Mouse (Mus musculus): ENCODE results near the gene Psmd11. TPM values are rescaled to one million over a fixed set of nuclear protein-coding genes. Genes with fewer than 3 reads are reported as not detected.
A peak's percentile ranks its signal among the peaks of the same experiment; 100 is the strongest.
"Not testable (repeated sequence)": the region's sequence is repeated elsewhere in the genome, so short reads cannot be mapped to it uniquely, and the experiment has no call there.

Gene Psmd11
- polyA plus RNA-seq, 1 experiment from 2014 or later = 383 TPM

DNA sequence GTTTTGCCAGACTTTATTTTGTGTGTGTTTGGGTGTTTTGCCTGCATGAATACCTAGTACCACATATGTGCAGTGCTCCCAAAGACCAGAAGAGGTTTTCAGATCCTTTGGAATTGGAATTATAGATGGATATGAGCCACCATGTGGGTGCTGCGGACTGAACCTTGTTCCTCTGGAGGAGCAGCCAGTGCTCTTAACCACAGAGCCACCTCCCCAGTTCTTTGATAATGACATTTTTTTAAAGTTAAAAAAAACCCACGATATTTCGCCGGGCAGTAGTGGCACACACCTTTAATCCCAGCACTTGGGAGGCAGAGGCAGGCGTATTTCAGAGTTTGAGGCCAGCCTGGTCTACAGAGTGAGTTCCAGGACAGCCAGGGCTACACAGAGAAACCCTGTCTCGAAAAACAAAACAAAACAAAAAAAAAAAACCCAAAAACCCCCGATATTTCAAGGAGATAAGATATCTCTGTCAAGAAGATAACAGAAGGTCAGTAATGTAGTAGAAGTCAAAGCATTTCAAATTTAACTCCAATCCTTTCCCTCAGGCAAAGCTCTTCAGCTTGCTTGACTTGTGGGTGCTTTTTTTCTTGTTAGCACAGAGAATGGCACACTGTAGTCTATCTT lies 6.9 kb upstream of the Psmd11 start:
- H3K27ac ChIP-seq (ENCODE audit: low read depth, low read length) = no peak overlapping the region
- no peak for ATAC-seq (ENCODE audit: low FRiP score)
- no peak overlapping the region for H3K4me3 ChIP-seq (ENCODE audit: low read depth, low read length)
- WGBS = 85% methylated on average over 7 of the region's 7 CpGs
- no peaks in the 10 kb centered on the region for H3K9me3 ChIP-seq (ENCODE audit: control insufficient read depth, low read length)
- H3K9ac ChIP-seq (ENCODE audit: low read depth, low read length) = no peak overlapping the region
- no peaks in the 10 kb centered on the region for H3K4me1 ChIP-seq (replicated peaks; ENCODE audit: control insufficient read depth, insufficient read depth, low read length)
- no peak overlapping the region for H3K4me2 ChIP-seq (replicated peaks; ENCODE audit: low read depth, low read length)
- H3K36me3 ChIP-seq (ENCODE audit: control insufficient read depth, insufficient read depth, low read length) = no peaks in the 10 kb centered on the region
- no peaks in the 10 kb centered on the region for H3K27me3 ChIP-seq (ENCODE audit: control insufficient read depth, insufficient read depth, low read length)
- DNase-seq (ENCODE audit: low spot score) = no peak

DNA sequence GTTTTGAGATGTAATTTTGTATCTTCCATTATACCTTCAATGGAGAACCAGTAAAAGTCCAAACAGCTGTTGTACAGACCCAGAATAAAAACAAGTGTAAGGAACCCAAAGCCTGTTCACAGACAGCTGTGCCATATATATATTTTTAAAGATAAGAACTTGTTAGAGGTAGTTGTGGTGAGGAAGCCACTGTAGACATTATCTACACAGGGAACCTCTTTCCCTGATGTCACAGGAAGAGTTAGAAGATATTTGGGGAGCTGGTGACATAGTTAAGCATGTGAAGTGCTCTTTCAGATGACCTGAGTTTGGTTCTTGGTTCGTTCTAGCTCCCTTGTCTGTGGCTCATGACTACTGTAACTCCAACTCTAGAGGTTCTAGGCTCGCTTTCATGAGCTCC lies 3.7 kb upstream of the Psmd11 start:
- no peaks in the 10 kb centered on the region for H3K27me3 ChIP-seq (ENCODE audit: control insufficient read depth, insufficient read depth, low read length)
- no peaks in the 10 kb centered on the region for H3K4me1 ChIP-seq (replicated peaks; ENCODE audit: control insufficient read depth, insufficient read depth, low read length)
- ATAC-seq (ENCODE audit: low FRiP score) (no peak), DNase-seq (ENCODE audit: low spot score) (no peak)
- WGBS = 88% methylated on average over 2 of the region's 2 CpGs
- no peaks in the 10 kb centered on the region for H3K36me3 ChIP-seq (ENCODE audit: control insufficient read depth, insufficient read depth, low read length)
- H3K4me3 ChIP-seq (ENCODE audit: low read depth, low read length) = no peak overlapping the region
- no peak overlapping the region for H3K4me2 ChIP-seq (replicated peaks; ENCODE audit: low read depth, low read length)
- no peaks in the 10 kb centered on the region for H3K9me3 ChIP-seq (ENCODE audit: control insufficient read depth, low read length)
- no peak overlapping the region for H3K27ac ChIP-seq (ENCODE audit: low read depth, low read length)
- H3K9ac ChIP-seq (ENCODE audit: low read depth, low read length) = no peak overlapping the region

DNA sequence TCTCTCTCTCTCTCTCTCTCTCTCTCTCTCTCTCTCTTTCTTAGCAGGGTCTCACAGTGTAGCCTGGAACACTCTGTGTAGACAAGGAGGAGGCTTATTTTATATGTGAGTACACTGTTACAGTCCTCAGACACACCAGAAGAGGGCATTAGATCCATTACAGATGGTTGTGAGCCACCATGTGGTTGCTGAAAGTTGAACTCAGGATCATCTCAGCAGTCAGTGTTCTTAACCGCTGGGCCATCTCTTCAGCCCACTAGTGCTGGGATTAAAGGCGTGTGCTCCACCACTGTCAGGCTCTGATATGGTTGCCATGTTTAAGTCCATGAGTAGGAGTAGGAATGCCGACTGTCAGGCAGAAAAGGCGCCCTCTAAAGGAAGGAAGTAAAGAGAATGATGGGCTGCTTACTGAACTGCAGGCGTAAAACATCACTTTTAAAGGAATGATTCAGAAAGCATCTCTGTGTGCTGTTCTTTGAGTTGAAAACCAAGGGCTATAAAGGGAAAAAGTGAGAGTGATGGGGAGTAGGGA lies 3.1 kb upstream of the Psmd11 start:
- 63% methylated on average over 5 of the region's 5 CpGs for WGBS
- no peak for ATAC-seq (ENCODE audit: low FRiP score)
- H3K9ac ChIP-seq (ENCODE audit: low read depth, low read length) = no peak overlapping the region

DNA sequence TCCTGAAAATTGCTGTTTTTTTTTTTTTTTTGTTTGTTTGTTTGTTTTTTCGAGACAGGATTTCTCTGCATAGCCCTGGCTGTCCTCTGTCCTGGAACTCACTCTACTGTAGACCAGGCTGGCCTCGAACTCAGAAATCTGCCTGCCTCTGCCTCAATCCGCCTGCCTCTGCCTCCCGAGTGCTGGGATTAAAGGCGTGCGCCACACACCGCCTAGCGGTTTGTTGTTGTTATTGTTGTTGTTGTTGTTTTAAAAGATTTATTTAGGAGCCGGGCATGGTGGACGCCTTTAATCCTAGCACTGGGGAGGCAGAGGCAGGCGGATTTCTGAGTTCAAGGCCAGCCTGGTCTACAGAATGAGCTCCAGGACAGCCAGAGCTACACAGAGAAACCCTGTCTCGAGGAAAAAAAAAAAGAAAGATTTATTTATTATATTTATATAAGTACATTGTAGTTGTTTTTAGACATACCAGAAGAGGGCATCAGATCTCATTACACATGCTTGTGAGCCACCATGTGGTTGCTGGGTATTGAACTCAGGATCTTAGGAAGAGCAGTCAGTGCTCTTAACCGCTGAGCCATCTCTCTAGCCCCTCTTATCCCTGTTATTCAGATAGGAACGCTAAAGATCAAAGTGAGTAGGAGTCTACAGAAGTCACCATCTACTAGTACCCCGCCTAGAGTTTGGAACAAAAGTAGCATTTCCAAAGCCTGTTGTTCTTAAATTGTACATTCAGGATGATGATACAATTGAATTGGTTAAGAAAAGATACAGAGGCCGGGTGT lies 2.2 kb upstream of the Psmd11 start:
- not testable (repeated sequence) for H3K27me3 ChIP-seq (ENCODE audit: control insufficient read depth, insufficient read depth, low read length); H3K4me2 ChIP-seq (replicated peaks; ENCODE audit: low read depth, low read length); DNase-seq (ENCODE audit: low spot score); H3K4me1 ChIP-seq (replicated peaks; ENCODE audit: control insufficient read depth, insufficient read depth, low read length); H3K27ac ChIP-seq (ENCODE audit: low read depth, low read length); H3K9ac ChIP-seq (ENCODE audit: low read depth, low read length); H3K36me3 ChIP-seq (ENCODE audit: control insufficient read depth, insufficient read depth, low read length); ATAC-seq (ENCODE audit: low FRiP score); H3K9me3 ChIP-seq (ENCODE audit: control insufficient read depth, low read length); H3K4me3 ChIP-seq (ENCODE audit: low read depth, low read length)
- WGBS = 77% methylated on average over 16 of the region's 16 CpGs

More for the DNA sequence above, 3.1 kb upstream of the Psmd11 start:
- no peak for DNase-seq (ENCODE audit: low spot score)
- H3K4me2 ChIP-seq (replicated peaks; ENCODE audit: low read depth, low read length) = no peak overlapping the region
- H3K9me3 ChIP-seq (ENCODE audit: control insufficient read depth, low read length) = no peaks in the 10 kb centered on the region
- H3K27ac ChIP-seq (ENCODE audit: low read depth, low read length) = no peak overlapping the region
- H3K27me3 ChIP-seq (ENCODE audit: control insufficient read depth, insufficient read depth, low read length) = no peaks in the 10 kb centered on the region
- H3K4me1 ChIP-seq (replicated peaks; ENCODE audit: control insufficient read depth, insufficient read depth, low read length) = no peaks in the 10 kb centered on the region
- no peak overlapping the region for H3K4me3 ChIP-seq (ENCODE audit: low read depth, low read length)
- H3K36me3 ChIP-seq (ENCODE audit: control insufficient read depth, insufficient read depth, low read length) = no peaks in the 10 kb centered on the region

DNA sequence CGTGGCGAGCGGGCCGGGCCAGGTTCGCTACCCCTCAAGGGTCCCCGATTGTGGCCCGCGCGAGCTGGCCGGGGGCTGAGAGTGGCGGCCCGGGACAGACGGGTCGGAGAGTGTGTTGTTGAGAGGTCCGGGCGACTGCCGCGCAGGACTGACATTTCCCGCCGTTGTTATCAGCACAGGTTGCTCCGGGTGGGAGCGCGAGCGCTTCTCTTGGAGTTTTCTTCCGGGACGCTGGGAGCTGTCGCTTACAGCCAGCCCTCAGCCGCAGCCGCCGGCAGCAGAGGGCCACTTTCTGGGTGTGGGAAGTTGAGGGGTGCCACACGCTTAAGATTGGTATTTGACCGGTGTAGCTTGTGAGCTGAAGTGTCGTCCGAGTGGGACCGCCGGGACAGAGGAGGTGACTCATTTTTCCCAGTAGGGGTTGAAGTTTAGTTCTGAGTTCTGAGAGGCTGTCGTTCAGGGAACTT lies 627 bp downstream of the Psmd11 start:
- Histone ChIP-seq H3K4me2 (replicated peaks; ENCODE audit: low read depth, low read length) (peak overlapping the region; percentile 53), H3K4me3 (ENCODE audit: low read depth, low read length) (peak overlapping the region; percentile 94), H3K9me3 (ENCODE audit: control insufficient read depth, low read length) (no peaks in the 10 kb centered on the region), H3K9ac (ENCODE audit: low read depth, low read length) (peak overlapping the region; percentile 85), H3K27me3 (ENCODE audit: control insufficient read depth, insufficient read depth, low read length) (no peaks in the 10 kb centered on the region), H3K4me1 (replicated peaks; ENCODE audit: control insufficient read depth, insufficient read depth, low read length) (no peaks in the 10 kb centered on the region), H3K36me3 (ENCODE audit: control insufficient read depth, insufficient read depth, low read length) (0 out of 2 replicates have a peak, but pooled peaks cover 2% of the 10 kb centered on the region), H3K27ac (ENCODE audit: low read depth, low read length) (peak overlapping the region; percentile 85)
- under 1% methylated on average over 33 of the region's 37 CpGs for WGBS
- DNase-seq (ENCODE audit: low spot score) = no peak
- ATAC-seq (ENCODE audit: low FRiP score) = no peak; the same call in 1 of the 2 replicates

DNA sequence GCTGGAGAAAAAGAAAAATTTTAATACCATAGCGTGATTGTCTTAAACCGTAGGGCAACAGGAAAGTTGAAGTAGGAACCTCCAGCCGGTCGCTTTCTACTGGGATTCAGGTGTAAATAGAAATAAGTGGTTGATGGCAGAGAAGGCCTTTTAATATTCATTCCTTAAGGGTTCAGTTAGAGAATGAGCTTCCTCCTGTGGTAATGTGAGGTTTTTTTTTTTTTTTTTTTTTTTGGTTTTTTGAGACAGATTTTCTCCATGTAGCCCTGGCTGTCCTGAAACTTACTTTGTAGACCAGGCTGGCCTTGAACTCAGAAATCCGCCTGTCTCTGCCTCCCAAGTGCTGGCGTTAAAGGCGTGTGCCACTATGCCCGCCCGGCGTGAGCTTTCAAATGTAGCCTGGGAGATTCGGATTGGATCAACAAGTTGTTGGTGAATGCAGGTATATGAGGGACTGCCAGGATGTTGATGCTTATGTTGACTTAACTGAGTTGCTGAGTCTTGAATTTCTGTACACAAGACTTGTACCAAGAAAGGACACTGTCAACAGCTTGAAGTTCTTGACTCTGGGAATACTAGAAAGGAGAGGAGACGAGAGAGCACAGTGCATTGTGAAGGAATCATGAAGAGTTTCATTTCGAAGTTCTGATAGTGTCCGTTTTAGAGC lies 1.2 kb downstream of the Psmd11 start:
- Histone ChIP-seq H3K4me1 (replicated peaks; ENCODE audit: control insufficient read depth, insufficient read depth, low read length) (no peaks in the 10 kb centered on the region), H3K36me3 (ENCODE audit: control insufficient read depth, insufficient read depth, low read length) (0 out of 2 replicates have a peak, but pooled peaks cover 5% of the 10 kb centered on the region), H3K9ac (ENCODE audit: low read depth, low read length) (peak overlapping the region; percentile 85), H3K4me2 (replicated peaks; ENCODE audit: low read depth, low read length) (peak overlapping the region; percentile 53), H3K9me3 (ENCODE audit: control insufficient read depth, low read length) (no peaks in the 10 kb centered on the region), H3K4me3 (ENCODE audit: low read depth, low read length) (peak overlapping the region; percentile 94), H3K27ac (ENCODE audit: low read depth, low read length) (no peak overlapping the region), H3K27me3 (ENCODE audit: control insufficient read depth, insufficient read depth, low read length) (no peaks in the 10 kb centered on the region)
- WGBS = 64% methylated on average over 14 of the region's 14 CpGs
- DNase-seq (ENCODE audit: low spot score) (no peak), ATAC-seq (ENCODE audit: low FRiP score) (no peak)

DNA sequence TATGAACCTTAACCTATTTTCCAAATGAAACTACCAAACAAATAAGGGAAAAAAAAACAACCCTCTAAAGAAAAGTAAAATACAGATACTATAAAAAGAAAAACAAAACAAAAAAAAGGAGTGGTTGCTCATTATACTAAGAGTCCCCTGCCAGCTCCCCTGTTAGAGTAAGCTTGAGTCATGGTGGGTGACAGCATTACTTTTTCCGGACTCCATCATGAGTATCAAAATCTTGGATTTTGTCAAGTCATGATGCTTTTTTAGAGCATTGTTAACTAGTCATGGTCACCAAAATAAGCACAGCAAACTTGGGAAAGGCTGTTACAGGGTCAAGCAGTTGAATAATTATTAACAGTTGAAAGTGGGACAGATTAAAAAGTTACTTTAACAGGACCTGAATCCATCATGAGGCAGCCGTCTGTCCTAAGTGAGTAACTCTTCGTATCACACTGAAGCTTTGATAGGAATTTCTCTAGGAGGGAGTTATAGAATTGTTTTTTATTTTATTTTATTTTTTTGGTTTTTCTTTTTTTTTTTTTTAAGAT lies 2.0 kb downstream of the Psmd11 start:
- no peak overlapping the region for H3K4me3 ChIP-seq (ENCODE audit: low read depth, low read length)
- H3K27ac ChIP-seq (ENCODE audit: low read depth, low read length) = no peak overlapping the region
- H3K4me2 ChIP-seq (replicated peaks; ENCODE audit: low read depth, low read length) = no peak overlapping the region
- ATAC-seq (ENCODE audit: low FRiP score) (no peak), DNase-seq (ENCODE audit: low spot score) (no peak)
- H3K36me3 ChIP-seq (ENCODE audit: control insufficient read depth, insufficient read depth, low read length) = 0 out of 2 replicates have a peak, but pooled peaks cover 6% of the 10 kb centered on the region
- WGBS = 93% methylated on average over 3 of the region's 3 CpGs
- no peak overlapping the region for H3K9ac ChIP-seq (ENCODE audit: low read depth, low read length)
- H3K9me3 ChIP-seq (ENCODE audit: control insufficient read depth, low read length) = no peaks in the 10 kb centered on the region
- no peaks in the 10 kb centered on the region for H3K27me3 ChIP-seq (ENCODE audit: control insufficient read depth, insufficient read depth, low read length)
- no peaks in the 10 kb centered on the region for H3K4me1 ChIP-seq (replicated peaks; ENCODE audit: control insufficient read depth, insufficient read depth, low read length)

DNA sequence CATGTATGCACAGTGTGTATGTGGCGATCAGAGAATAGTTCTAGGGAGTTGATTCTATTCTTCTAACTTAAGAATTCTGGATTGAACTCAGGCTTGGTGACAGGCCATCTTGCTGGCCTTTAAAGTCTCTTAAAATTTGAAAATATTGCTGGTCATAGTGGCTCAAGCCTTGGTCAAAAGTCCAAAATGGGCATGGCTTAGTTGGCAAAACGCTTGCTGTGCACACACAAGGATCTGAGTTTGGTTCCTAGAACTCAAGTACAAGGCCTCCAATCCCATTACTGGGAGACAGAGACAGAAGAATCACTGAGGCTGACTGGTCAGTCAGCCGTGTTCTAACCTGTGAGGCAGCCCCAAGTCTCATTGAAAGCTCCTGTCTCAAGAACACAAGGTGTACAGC lies 18.5 kb downstream of the Psmd11 start:
- Histone ChIP-seq H3K36me3 (ENCODE audit: control insufficient read depth, insufficient read depth, low read length) (peaks cover 5% of the 10 kb centered on the region; the same call in 1 of the 2 replicates), H3K4me2 (replicated peaks; ENCODE audit: low read depth, low read length) (no peak overlapping the region), H3K4me3 (ENCODE audit: low read depth, low read length) (no peak overlapping the region), H3K27me3 (ENCODE audit: control insufficient read depth, insufficient read depth, low read length) (no peaks in the 10 kb centered on the region), H3K9me3 (ENCODE audit: control insufficient read depth, low read length) (no peaks in the 10 kb centered on the region), H3K4me1 (replicated peaks; ENCODE audit: control insufficient read depth, insufficient read depth, low read length) (no peaks in the 10 kb centered on the region), H3K27ac (ENCODE audit: low read depth, low read length) (no peak overlapping the region), H3K9ac (ENCODE audit: low read depth, low read length) (no peak overlapping the region)
- WGBS = 95% methylated on average over 3 of the region's 3 CpGs
- no peak for ATAC-seq (ENCODE audit: low FRiP score)
- no peak for DNase-seq (ENCODE audit: low spot score)
